Mouse (Mus musculus): ENCODE data around the gene Esyt3.

- TF ChIP-seq POLR2A (IDR thresholded peaks at IDR 0.05; ENCODE audit: extremely low read depth, insufficient read depth, low read length): no peak
- TF ChIP-seq CTCF (IDR thresholded peaks at IDR 0.05; ENCODE audit: low read depth, low read length): no peak
These were observed 52.1 kb downstream of the Esyt3 start for GRCm38 (mm10) chr9:99306226-99306625.
